Mouse (Mus musculus) urinary bladder, postnatal 4 days (tissue): Measurements from ENCODE around the gene Art1.

Source experiments
- DNase-seq, 2 experiments: peaks; one replicate each; pipeline ENCODE4 v3.0.0; 2021 to 2022; ENCODE audit warnings: low spot score in 2 of 2

Art1 gene

DNA sequence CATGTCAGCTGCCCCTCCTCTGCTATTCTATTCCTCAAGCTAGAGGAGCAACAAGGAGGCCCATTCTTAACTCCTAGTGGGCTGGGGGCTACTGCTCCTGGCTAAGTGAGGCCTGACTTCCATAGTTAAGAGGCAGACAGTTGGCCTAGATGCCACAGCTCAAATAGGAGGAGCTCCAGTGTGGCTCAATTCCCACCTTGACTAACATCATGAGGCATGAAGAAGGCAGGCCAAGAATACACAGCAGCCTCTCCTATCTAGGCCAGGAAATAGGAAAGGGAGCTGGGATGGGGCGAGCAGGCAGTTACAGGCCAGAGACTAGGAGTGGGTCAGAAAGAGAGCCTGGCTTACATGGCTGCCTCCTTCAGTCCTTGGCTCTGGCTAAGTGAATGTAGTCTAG is 6.7 kb downstream of the Art1 start:
- no peak for DNase-seq

DNA sequence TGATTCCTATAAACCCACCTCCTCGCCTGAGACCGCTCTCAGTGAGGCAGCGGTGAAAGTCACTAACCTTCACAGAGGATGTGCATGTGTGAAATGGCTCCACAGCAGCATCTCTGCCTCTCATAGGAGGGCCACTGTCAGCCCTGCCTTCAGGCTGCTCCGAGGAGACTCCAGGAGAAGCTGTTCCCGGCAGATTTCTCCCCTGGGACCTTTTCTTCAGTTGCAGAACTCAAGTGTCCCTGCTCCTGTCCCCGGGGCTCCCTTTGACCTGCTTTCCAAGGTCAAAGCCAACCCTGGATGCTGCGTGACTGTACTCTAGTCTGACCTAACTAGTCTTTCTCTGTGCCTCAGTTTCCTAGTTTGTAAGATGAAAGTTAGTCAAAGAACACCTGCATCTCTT is 7.6 kb downstream of the Art1 start, which contains the start of gene Art5:
Gene Art5 (minus strand): TSS at position 319 of the 400 bp plus-strand sequence.
- DNase-seq, result no peak

DNA sequence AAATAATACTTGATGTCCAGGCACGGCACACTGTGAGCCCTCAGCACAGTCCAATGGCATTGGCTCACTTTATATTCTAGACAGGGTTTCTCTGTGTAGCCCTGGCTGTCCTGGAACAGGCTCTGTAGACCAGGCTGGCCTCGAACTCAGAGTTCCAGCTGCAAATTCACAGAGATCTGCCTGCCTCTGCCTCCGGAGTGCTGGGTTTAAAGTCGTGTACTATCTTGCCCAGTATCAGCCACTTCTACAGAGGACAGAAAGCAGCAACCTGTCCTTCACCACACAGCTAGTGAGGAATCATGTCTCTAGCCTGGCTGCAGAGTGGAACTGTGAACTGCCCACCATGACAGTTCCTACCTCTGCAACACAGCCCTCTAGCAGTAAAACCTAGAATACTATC is 8.2 kb downstream of the Art1 start:
- no peak for DNase-seq

DNA sequence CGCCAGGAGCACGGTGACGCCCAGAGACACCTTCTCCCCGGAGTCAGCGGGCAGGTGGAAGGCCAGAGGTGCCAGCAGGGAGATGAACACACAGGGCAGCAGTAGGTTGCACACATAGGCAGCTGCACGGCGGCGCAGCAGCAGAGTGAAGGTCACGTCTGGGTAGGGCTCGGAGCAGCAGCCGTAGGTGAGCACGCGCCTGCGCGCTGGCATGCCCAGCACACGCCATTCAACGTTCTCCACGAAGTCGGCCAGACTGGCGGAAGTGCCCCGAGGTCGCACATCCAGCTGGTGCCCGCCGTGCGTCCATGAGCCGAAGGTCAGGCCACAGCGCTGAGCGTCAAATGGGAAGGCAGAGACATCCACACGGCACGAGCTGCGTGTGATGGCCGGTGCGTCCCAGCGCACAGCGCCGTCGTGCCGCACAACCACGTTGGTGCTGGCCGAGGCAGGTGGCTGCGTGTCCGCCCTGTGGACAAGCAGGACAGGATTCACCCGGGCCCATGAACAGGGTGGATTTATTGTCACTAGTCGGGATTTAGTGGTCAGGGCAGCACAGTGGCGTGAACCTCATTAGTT is 11.7 kb downstream of the Art1 start:
- DNase-seq, result no peak

DNA sequence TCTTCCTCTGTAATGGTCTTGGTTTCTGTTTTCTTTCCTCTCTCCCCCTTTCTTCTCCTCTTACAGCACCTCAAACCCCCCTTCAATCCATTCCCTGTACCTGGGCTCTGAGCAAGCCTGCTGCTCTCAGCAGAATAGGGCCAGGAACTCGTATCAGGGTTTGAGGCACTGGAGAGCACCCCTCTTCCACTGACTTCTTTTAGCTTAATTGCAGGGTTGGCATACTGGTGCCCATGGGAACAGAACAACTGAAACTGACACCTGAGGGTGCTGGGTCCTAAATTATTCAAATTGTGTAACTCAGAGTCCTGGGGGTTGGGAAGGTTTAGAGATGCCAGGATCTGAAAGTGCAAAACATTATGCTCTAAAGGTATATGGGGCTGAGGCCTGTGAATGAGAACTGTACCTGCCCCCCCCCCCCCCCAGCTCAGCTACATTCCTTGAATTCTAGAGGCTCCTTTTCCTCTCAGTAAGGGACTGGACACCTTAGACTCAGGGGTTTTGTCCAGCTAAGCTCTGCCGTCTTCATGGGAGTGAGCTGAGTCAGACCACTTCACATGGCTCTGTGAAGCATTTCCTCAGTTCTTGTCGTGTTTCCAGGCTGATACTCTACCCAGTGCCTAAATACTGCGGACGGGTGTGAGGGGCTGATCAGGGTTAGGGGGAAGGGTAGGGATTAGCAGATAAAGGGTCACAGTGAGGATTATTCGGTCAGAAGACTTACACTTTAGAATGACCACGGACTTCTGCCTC is 15.2 kb downstream of the Art1 start, which contains the start of gene Chrna10:
Gene Chrna10 (minus strand): TSS at position 250 of the 753 bp plus-strand sequence.
- no peak for DNase-seq

- DNase-seq, result no peak
Observed at GRCm38 (mm10) chr7:102117382-102117781, 15.8 kb downstream of the Art1 start.

- no peak for DNase-seq
Observed at GRCm38 (mm10) chr7:102120326-102120725, 18.8 kb downstream of the Art1 start.

DNA sequence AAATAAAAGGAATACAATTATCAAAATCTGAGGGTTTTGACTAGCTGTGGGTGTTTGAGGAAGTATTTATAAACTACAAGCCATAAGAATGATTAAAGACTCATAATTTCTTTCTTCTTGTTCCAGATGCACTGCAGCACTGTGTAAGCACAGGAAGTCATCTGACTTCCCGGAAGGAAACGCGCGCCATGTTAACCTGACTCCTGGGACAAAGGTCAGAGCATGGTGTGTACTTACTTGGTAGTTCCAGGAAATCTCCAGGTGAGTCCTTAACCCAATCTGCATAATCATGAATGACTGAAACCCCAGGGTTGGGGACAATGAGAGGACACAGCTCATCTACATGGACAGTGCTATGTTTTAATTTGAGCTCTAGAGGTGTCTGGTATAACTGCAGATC is 30.9 kb downstream of the Art1 start:
- no peak for DNase-seq

GRCm38 (mm10) chr7:102137464-102137863 is 35.9 kb downstream of the Art1 start:
- DNase-seq, result no peak

DNA sequence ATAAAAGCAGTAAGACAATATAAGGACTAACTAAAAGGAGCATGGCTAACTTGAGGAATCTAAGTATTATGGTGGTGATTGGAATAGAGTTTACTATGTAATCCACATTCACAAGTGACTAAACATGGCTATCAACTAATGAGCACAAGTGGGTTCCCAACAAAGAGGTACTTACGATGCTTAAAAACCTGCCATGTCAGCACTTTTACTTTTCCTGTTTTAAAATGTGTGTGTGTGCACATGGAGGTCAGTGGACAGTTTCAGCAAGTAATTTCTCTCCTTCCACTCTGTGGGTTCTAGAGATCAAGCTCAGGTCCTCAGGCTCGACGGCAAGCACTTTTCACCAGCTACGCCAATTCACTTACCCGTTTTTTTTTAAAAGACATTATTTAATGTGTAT is 36.4 kb downstream of the Art1 start:
- no peak for DNase-seq

GRCm38 (mm10) chr7:102153691-102154090 is 52.1 kb downstream of the Art1 start:
- no peak for DNase-seq
